Mouse (Mus musculus) left cerebral cortex, adult 6 months (tissue): ENCODE results near the gene Vmn1r37. TPM values are rescaled to one million over a fixed set of nuclear protein-coding genes. Genes with fewer than 3 reads are reported as not detected.

Source experiments
- long read RNA-seq, 2 experiments: library from polyadenylated mRNA; unstranded; transcript quantifications; one replicate each; pipeline ENCODE4 v2.0.0; 2019 to 2020
- polyA plus RNA-seq: library from polyadenylated mRNA; unstranded; fragments of <200 nt; fragmentation: Nextera tagmentation; gene quantifications from 2 replicates; pipeline ENCODE4 v1.2.3, GENCODE M21; 2021

Gene Vmn1r37
- polyA plus RNA-seq, result not detected in 2 replicates
- long read RNA-seq, experiment 1, result 0 reads
- long read RNA-seq, experiment 2, result 0 reads

GRCm38 (mm10) chr6:66729082-66729481, at the start of gene Vmn1r37:
Vmn1r37 (plus strand) TSS chr6:66729382.

GRCm38 (mm10) chr6:66685806-66686205, 43.4 kb upstream of the Vmn1r37 start, which contains the start of gene Vmn1r35:
Vmn1r35 (minus strand) TSS chr6:66685906.

GRCm38 (mm10) chr6:66719068-66719467, 10.1 kb upstream of the Vmn1r37 start, which contains the start of gene Vmn1r36:
Vmn1r36 (minus strand) TSS chr6:66719168.

GRCm38 (mm10) chr6:66782527-66782926, 53.3 kb downstream of the Vmn1r37 start, which contains the start of gene Vmn1r38:
Vmn1r38 (minus strand) TSS chr6:66782627.

Other genes with a start within 250 kb of the Vmn1r37 start
- gene Mad2l1, start 194.0 kb upstream of the Vmn1r37 start, polyA plus RNA-seq, result 6.3 and 6.4 TPM in 2 replicates
- gene Vmn1r32, start 169.3 kb upstream of the Vmn1r37 start, polyA plus RNA-seq, result 0.13 TPM in 1 of 2 replicates, not detected in the other
- not detected in 2 replicates for gene Vmn1r33, start 111.1 kb upstream of the Vmn1r37 start, polyA plus RNA-seq
- gene Vmn1r34, start 85.5 kb upstream of the Vmn1r37 start, polyA plus RNA-seq, result not detected in 2 replicates
- not detected in 2 replicates for gene Vmn1r35, start 43.5 kb upstream of the Vmn1r37 start, polyA plus RNA-seq
- gene Vmn1r36, start 10.2 kb upstream of the Vmn1r37 start, polyA plus RNA-seq, result not detected in 2 replicates
- gene Vmn1r38, start 53.2 kb downstream of the Vmn1r37 start, polyA plus RNA-seq, result not detected in 2 replicates
- gene Vmn1r39, start 81.2 kb downstream of the Vmn1r37 start, polyA plus RNA-seq, result not detected in 2 replicates
- 64.9 and 67.1 TPM in 2 replicates for gene Gng12, start 167.0 kb downstream of the Vmn1r37 start, polyA plus RNA-seq